Mouse (Mus musculus): Measurements from ENCODE around the gene Tmem95. TPM values are rescaled to one million over a fixed set of nuclear protein-coding genes. Genes with fewer than 3 reads are reported as not detected.
A peak's percentile ranks its signal among the peaks of the same experiment; 100 is the strongest.

The Tmem95 gene
- polyA plus RNA-seq, 1 experiment: not detected

DNA sequence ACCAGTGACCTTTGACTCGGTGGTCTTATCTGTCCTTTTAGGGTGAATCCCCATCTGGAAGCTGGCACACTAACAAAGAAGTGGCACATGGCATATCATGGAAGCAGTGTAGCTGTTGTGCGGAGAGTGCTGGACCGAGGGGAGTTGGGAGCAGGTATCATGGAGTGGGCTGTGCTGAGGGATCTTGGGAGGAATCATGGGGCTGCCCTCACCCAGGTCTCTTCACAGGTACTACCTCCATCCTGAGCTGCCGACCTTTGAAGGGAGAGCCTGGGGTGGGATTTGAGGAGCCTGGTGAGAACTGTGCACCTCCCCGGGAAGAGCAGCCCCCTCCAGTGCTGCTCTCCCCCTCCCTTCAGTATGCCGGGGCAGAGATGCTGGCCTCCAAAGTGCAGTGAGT, 33.9 kb upstream of the Tmem95 start:
- no peak overlapping the region for H3K27ac ChIP-seq (ENCODE audit: insufficient read depth, low read length)
- TF ChIP-seq POLR2A (IDR thresholded peaks at IDR 0.05; ENCODE audit: extremely low read depth, insufficient read depth, low read length): no peak
- no peak for TF ChIP-seq CTCF (IDR thresholded peaks at IDR 0.05; ENCODE audit: extremely low read depth, insufficient read depth, low read length)
- peaks cover 2% of the 10 kb centered on the region; the same call in 1 of the 2 replicates for H3K4me1 ChIP-seq (ENCODE audit: control insufficient read depth, insufficient read depth, low read length)
- no peak overlapping the region for H3K4me3 ChIP-seq (ENCODE audit: insufficient read depth, low read length)

DNA sequence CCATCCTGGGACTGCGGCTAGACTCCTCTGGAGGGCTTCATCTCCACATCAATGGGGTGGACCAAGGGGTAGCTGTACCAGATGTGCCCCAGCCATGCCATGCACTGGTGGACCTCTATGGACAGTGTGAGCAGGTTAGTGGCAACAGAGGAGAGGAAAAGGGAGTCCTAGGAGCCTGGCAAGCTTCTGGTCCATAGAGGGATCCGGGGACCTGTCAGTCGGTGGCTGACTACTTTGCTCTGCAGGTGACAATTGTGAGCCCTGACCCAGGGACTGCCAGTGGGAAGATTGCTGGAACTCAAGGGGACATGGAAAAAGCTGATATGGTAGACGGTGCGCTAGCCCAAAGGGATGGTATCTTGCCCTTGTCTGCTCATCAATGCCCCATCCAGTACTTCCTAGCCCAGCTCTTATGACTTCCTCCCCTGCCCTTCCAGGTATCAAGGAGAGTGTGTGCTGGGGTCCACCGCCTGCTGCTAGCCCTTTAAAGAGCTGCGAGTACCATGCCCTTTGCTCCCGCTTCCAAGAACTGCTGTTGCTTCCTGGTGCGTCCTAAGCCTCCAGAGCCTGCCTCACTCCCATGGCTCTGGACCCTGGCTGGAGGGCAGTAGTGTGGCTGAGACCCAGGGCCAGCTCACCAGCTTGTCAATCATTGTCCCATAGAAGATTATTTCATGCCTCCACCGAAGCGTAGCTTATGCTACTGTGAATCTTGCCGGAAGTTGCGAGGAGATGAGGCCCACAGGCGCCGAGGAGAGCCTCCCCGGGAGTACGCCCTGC, 33.2 kb upstream of the Tmem95 start:
- Histone ChIP-seq H3K4me3 (ENCODE audit: insufficient read depth, low read length) (no peak overlapping the region), H3K27ac (ENCODE audit: insufficient read depth, low read length) (no peak overlapping the region), H3K4me1 (ENCODE audit: control insufficient read depth, insufficient read depth, low read length) (peaks cover 2% of the 10 kb centered on the region; the same call in 1 of the 2 replicates)
- TF ChIP-seq POLR2A (IDR thresholded peaks at IDR 0.05; ENCODE audit: extremely low read depth, insufficient read depth, low read length) (no peak), CTCF (IDR thresholded peaks at IDR 0.05; ENCODE audit: extremely low read depth, insufficient read depth, low read length) (no peak)

DNA sequence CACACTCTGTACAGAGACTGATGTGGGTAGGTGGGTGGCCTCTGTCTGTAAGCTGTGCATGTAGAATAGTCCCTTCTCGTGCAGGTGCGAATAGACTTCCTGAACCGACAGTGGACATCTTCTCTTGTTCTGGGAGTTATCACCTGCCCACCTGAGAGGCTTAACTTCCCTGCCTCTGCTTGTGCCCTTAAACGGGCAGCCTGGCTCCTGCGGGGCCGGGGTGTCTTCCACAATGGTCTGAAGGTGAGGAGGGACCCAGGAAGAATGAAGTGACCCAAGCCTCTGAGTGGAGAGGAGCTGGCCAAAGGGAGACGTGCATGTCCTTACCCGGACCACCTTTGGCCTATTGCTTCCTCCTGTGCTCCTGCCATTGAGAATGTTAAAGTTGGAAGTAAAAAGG, 32.4 kb upstream of the Tmem95 start:
- Histone ChIP-seq H3K27ac (ENCODE audit: insufficient read depth, low read length) (no peak overlapping the region), H3K4me3 (ENCODE audit: insufficient read depth, low read length) (no peak overlapping the region), H3K4me1 (ENCODE audit: control insufficient read depth, insufficient read depth, low read length) (peaks cover 2% of the 10 kb centered on the region; the same call in 1 of the 2 replicates)
- TF ChIP-seq CTCF (IDR thresholded peaks at IDR 0.05; ENCODE audit: extremely low read depth, insufficient read depth, low read length): no peak
- TF ChIP-seq POLR2A (IDR thresholded peaks at IDR 0.05; ENCODE audit: extremely low read depth, insufficient read depth, low read length): no peak

- no peak overlapping the region for H3K4me3 ChIP-seq (ENCODE audit: insufficient read depth, low read length)
- H3K27ac ChIP-seq (ENCODE audit: insufficient read depth, low read length): no peak overlapping the region
- TF ChIP-seq CTCF (IDR thresholded peaks at IDR 0.05; ENCODE audit: extremely low read depth, insufficient read depth, low read length): no peak
- no peaks in the 10 kb centered on the region for H3K4me1 ChIP-seq (ENCODE audit: control insufficient read depth, insufficient read depth, low read length)
These were observed 31.4 kb upstream of the Tmem95 start for GRCm38 (mm10) chr11:69909174-69909573.

DNA sequence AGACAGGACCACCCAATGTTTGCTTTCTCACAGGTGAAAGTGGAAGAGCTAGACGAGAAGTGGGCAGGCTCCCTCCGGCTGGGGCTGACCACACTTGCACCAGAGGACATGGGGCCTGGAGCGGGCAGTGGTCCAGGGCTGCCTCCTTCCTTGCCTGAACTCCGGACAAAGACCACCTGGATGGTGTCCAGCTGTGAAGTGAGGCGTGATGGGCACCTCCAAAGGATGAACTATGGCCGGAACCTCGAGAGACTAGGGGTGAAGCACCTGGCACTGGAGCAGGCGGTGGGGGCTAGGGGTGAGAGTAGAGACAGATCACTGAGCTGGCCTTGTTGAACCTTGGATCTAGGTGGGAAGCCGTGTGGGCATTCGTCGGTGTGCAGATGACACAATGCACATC, 30.8 kb upstream of the Tmem95 start:
- Histone ChIP-seq H3K4me3 (ENCODE audit: insufficient read depth, low read length) (no peak overlapping the region), H3K27ac (ENCODE audit: insufficient read depth, low read length) (no peak overlapping the region), H3K4me1 (ENCODE audit: control insufficient read depth, insufficient read depth, low read length) (no peaks in the 10 kb centered on the region)
- TF ChIP-seq POLR2A (IDR thresholded peaks at IDR 0.05; ENCODE audit: extremely low read depth, insufficient read depth, low read length) (no peak), CTCF (IDR thresholded peaks at IDR 0.05; ENCODE audit: extremely low read depth, insufficient read depth, low read length) (no peak)

DNA sequence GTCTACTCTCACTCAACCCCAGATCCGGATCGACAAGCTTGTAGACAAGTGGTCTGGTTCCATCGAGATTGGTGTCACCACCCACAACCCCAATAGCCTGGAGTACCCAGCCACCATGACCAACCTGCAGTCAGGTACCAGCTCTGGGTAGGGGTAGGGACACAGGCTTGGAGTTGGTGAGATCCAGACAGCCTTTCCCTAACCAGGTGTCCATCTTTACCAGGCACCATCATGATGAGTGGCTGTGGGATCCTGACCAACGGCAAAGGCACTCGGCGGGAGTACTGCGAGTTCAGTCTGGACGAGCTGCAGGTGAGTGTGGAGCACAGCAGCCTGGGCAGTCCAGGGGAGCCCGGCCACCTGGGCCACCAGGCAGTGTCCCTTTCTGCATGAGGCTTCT, 26.5 kb upstream of the Tmem95 start:
- H3K27ac ChIP-seq (ENCODE audit: insufficient read depth, low read length): no peak overlapping the region
- 0 out of 2 replicates have a peak, but pooled peaks cover 4% of the 10 kb centered on the region for H3K4me1 ChIP-seq (ENCODE audit: control insufficient read depth, insufficient read depth, low read length)
- no peak overlapping the region for H3K4me3 ChIP-seq (ENCODE audit: insufficient read depth, low read length)
- TF ChIP-seq CTCF (IDR thresholded peaks at IDR 0.05; ENCODE audit: extremely low read depth, insufficient read depth, low read length) (no peak), POLR2A (IDR thresholded peaks at IDR 0.05; ENCODE audit: extremely low read depth, insufficient read depth, low read length) (no peak)

GRCm38 (mm10) chr11:69902972-69903371, 25.2 kb upstream of the Tmem95 start:
- Histone ChIP-seq H3K27ac (ENCODE audit: insufficient read depth, low read length) (no peak overlapping the region), H3K4me3 (ENCODE audit: insufficient read depth, low read length) (0 out of 2 replicates have a peak overlapping the region, but pooled peaks have one; percentile 69), H3K4me1 (ENCODE audit: control insufficient read depth, insufficient read depth, low read length) (0 out of 2 replicates have a peak, but pooled peaks cover 4% of the 10 kb centered on the region)
- TF ChIP-seq CTCF (IDR thresholded peaks at IDR 0.05; ENCODE audit: extremely low read depth, insufficient read depth, low read length) (no peak), POLR2A (IDR thresholded peaks at IDR 0.05; ENCODE audit: extremely low read depth, insufficient read depth, low read length) (no peak)

DNA sequence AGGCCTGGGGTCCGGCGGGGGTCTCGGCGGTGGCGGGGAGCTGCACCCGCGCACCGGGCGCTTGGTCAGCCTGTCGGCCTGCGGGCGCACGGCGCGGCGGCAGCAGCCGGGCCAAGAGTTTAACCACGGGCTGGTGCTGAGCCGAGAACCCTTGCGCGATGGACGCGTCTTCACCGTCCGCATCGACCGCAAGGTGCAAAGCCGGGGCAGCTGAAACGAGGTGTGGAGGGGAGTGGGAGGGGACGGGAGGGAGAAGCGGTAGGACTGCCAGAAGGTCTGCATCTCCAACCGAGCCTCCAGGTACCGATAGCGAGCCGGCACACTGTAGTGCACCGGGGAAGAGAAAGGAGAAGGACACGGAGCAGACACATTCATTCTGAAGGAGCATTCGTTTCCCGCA, 24.2 kb upstream of the Tmem95 start:
- 0 out of 2 replicates have a peak, but pooled peaks cover 4% of the 10 kb centered on the region for H3K4me1 ChIP-seq (ENCODE audit: control insufficient read depth, insufficient read depth, low read length)
- H3K27ac ChIP-seq (ENCODE audit: insufficient read depth, low read length): no peak overlapping the region
- peak overlapping the region; percentile 69 for H3K4me3 ChIP-seq (ENCODE audit: insufficient read depth, low read length)
- no peak for TF ChIP-seq POLR2A (IDR thresholded peaks at IDR 0.05; ENCODE audit: extremely low read depth, insufficient read depth, low read length)
- TF ChIP-seq CTCF (IDR thresholded peaks at IDR 0.05; ENCODE audit: extremely low read depth, insufficient read depth, low read length): no peak

- 0 out of 2 replicates have a peak, but pooled peaks cover 4% of the 10 kb centered on the region for H3K4me1 ChIP-seq (ENCODE audit: control insufficient read depth, insufficient read depth, low read length)
- peak overlapping the region; percentile 81 for H3K27ac ChIP-seq (ENCODE audit: insufficient read depth, low read length)
- TF ChIP-seq CTCF (IDR thresholded peaks at IDR 0.05; ENCODE audit: extremely low read depth, insufficient read depth, low read length) (no peak), POLR2A (IDR thresholded peaks at IDR 0.05; ENCODE audit: extremely low read depth, insufficient read depth, low read length) (peak; percentile 67)
- peak overlapping the region; percentile 69 for H3K4me3 ChIP-seq (ENCODE audit: insufficient read depth, low read length)
These were observed 23.6 kb upstream of the Tmem95 start for GRCm38 (mm10) chr11:69901406-69901846.

Measured in cortical plate, adult 2 months (tissue).